ENCODE assay signal across 18 mouse cellular contexts in genomic region chr1:134006105-134006764, GRCm38 (mm10). TPM values are rescaled to one million over a fixed set of nuclear protein-coding genes. Genes with fewer than 3 reads are reported as not detected.
DNase-seq lines count a peak whose midpoint lies in the region; ATAC-seq and TF ChIP-seq lines count a peak whose summit lies in the region.
"Had no signal": no experiment of that assay in that cellular context is flagged by ENCODE, and none has a peak within 500 bp of the region (broad histone marks: within the 10 kb centered on the region; RNA-seq: fewer than 3 reads in every experiment).

No protein-coding gene starts in this region.

- no peak overlapping the region for H3K27ac ChIP-seq in kidney, adult 2 months (ENCODE audit: insufficient read depth, low read depth, low read length)
- no peak overlapping the region for H3K27ac ChIP-seq in kidney, embryonic 15.5 days
- H3K27ac ChIP-seq in embryonic facial prominence, embryonic 15.5 days (replicated peaks), result 0 out of 2 replicates have a peak overlapping the region, but pooled peaks have one; percentile 17
- peak overlapping the region; percentile 79 for H3K27ac ChIP-seq in limb, embryonic 13.5 days
- H3K27ac ChIP-seq in left cerebral cortex, adult 2 months, result no peak overlapping the region
- H3K27ac ChIP-seq in forebrain, postnatal 0 days (ENCODE audit: low read depth, low read length), result no peak overlapping the region
- H3K27ac ChIP-seq: midbrain, embryonic 15.5 days had no signal

- no peaks in the 10 kb centered on the region for H3K4me1 ChIP-seq in kidney, adult 2 months (ENCODE audit: control insufficient read depth, insufficient read depth, low read length)
- no peaks in the 10 kb centered on the region for H3K4me1 ChIP-seq in kidney, embryonic 15.5 days
- H3K4me1 ChIP-seq in embryonic facial prominence, embryonic 15.5 days, result no peaks in the 10 kb centered on the region
- H3K4me1 ChIP-seq in limb, embryonic 13.5 days, result peaks cover 14% of the 10 kb centered on the region
- H3K4me1 ChIP-seq in forebrain, postnatal 0 days (ENCODE audit: insufficient read depth), result no peaks in the 10 kb centered on the region
- H3K4me1 ChIP-seq: midbrain, embryonic 15.5 days had no signal

- no peaks in the 10 kb centered on the region for H3K36me3 ChIP-seq in kidney, adult 2 months (ENCODE audit: control insufficient read depth, insufficient read depth, low read length)
- H3K36me3 ChIP-seq in kidney, embryonic 15.5 days, result no peaks in the 10 kb centered on the region
- no peaks in the 10 kb centered on the region for H3K36me3 ChIP-seq in embryonic facial prominence, embryonic 15.5 days
- no peaks in the 10 kb centered on the region for H3K36me3 ChIP-seq in limb, embryonic 13.5 days
- H3K36me3 ChIP-seq in forebrain, postnatal 0 days (ENCODE audit: insufficient read depth), result no peaks in the 10 kb centered on the region
- H3K36me3 ChIP-seq: midbrain, embryonic 15.5 days had no signal

- no peak for TF ChIP-seq POLR2A in kidney, adult 2 months (IDR thresholded peaks at IDR 0.05; ENCODE audit: low read depth, low read length)

- 62% methylated on average over 11 of the region's 11 CpGs for WGBS in kidney, adult 2 months
- 65% methylated on average over 11 of the region's 11 CpGs for WGBS in kidney, embryonic 15.5 days
- WGBS in embryonic facial prominence, embryonic 15.5 days, result 71% methylated on average over 11 of the region's 11 CpGs
- WGBS in limb, embryonic 13.5 days, result 61% methylated on average over 11 of the region's 11 CpGs
- WGBS in forebrain, postnatal 0 days, result 89% methylated on average over 11 of the region's 11 CpGs

- no peak for TF ChIP-seq CTCF in kidney, adult 2 months (conservative IDR thresholded peaks at IDR 0.05; ENCODE audit: insufficient read depth, insufficient read length, low read depth, low read length)
- TF ChIP-seq CTCF in left cerebral cortex, adult 2 months (IDR thresholded peaks at IDR 0.05), result no peak
- TF ChIP-seq CTCF in forebrain, postnatal 0 days (IDR thresholded peaks at IDR 0.05; ENCODE audit: low read depth), result no peak

- H3K27me3 ChIP-seq in kidney, adult 2 months (replicated peaks; ENCODE audit: control insufficient read depth, insufficient read depth, low read length), result no peaks in the 10 kb centered on the region
- no peaks in the 10 kb centered on the region for H3K27me3 ChIP-seq in kidney, embryonic 15.5 days
- no peaks in the 10 kb centered on the region for H3K27me3 ChIP-seq in embryonic facial prominence, embryonic 15.5 days
- no peaks in the 10 kb centered on the region for H3K27me3 ChIP-seq in limb, embryonic 13.5 days
- no peaks in the 10 kb centered on the region for H3K27me3 ChIP-seq in forebrain, postnatal 0 days (ENCODE audit: insufficient read depth, low read length)
- H3K27me3 ChIP-seq: midbrain, embryonic 15.5 days had no signal

- intact Hi-C loops in left cerebral cortex, adult 2 months (cut with DNase I), result no loop called here

- DNase-seq in kidney, adult 2 months, result peak; percentile 17
- peak; percentile 41 for DNase-seq in lung, postnatal 14 days
- no peak for DNase-seq in left cerebral cortex, adult 2 months (ENCODE audit: extremely low spot score in 1 of 2, low spot score in 2 of 2)
- no peak for DNase-seq in forebrain, postnatal 0 days
- DNase-seq in adipocyte (ENCODE audit: low spot score), result no peak
- DNase-seq: adrenal gland, postnatal 10 days; cerebellum, postnatal 14 days; gastrocnemius, postnatal 10 days; left cerebral cortex, postnatal 4 days; liver, postnatal 0 days; right cerebral cortex, postnatal 14 days had no signal

- no peaks in the 10 kb centered on the region for H3K9me3 ChIP-seq in kidney, embryonic 15.5 days (replicated peaks)
- no peaks in the 10 kb centered on the region for H3K9me3 ChIP-seq in embryonic facial prominence, embryonic 15.5 days (replicated peaks)
- no peaks in the 10 kb centered on the region for H3K9me3 ChIP-seq in limb, embryonic 13.5 days
- H3K9me3 ChIP-seq in forebrain, postnatal 0 days (ENCODE audit: low read length), result no peaks in the 10 kb centered on the region
- H3K9me3 ChIP-seq: midbrain, embryonic 15.5 days had no signal

- no peak overlapping the region for H3K4me2 ChIP-seq in kidney, embryonic 15.5 days
- no peak overlapping the region for H3K4me2 ChIP-seq in embryonic facial prominence, embryonic 15.5 days (replicated peaks)
- peak overlapping the region; percentile 23; the same call in 1 of the 2 replicates for H3K4me2 ChIP-seq in limb, embryonic 13.5 days (replicated peaks)
- no peak overlapping the region for H3K4me2 ChIP-seq in forebrain, postnatal 0 days (ENCODE audit: low read depth)
- H3K4me2 ChIP-seq: midbrain, embryonic 15.5 days had no signal

- no peak overlapping the region for H3K4me3 ChIP-seq in kidney, adult 2 months (ENCODE audit: insufficient read depth, low read depth, low read length)
- H3K4me3 ChIP-seq in kidney, embryonic 15.5 days (replicated peaks), result no peak overlapping the region
- no peak overlapping the region for H3K4me3 ChIP-seq in embryonic facial prominence, embryonic 15.5 days (replicated peaks)
- H3K4me3 ChIP-seq in limb, embryonic 13.5 days, result no peak overlapping the region
- H3K4me3 ChIP-seq in left cerebral cortex, adult 2 months, result no peak overlapping the region
- no peak overlapping the region for H3K4me3 ChIP-seq in forebrain, postnatal 0 days (ENCODE audit: low read depth, low read length)
- H3K4me3 ChIP-seq: midbrain, embryonic 15.5 days had no signal

- no peak overlapping the region for H3K9ac ChIP-seq in kidney, embryonic 15.5 days
- no peak overlapping the region for H3K9ac ChIP-seq in embryonic facial prominence, embryonic 15.5 days
- H3K9ac ChIP-seq in limb, embryonic 13.5 days, result no peak overlapping the region
- H3K9ac ChIP-seq in forebrain, postnatal 0 days, result no peak overlapping the region
- H3K9ac ChIP-seq: liver, postnatal 0 days; midbrain, embryonic 15.5 days had no signal

- ATAC-seq in kidney, embryonic 15.5 days (replicated peaks; ENCODE audit: low FRiP score), result no peak
- 0 out of 2 replicates have a peak, but pooled peaks have one; percentile 43 for ATAC-seq in embryonic facial prominence, embryonic 15.5 days (ENCODE audit: insufficient number of reproducible peaks, low FRiP score, low TSS enrichment, low read depth)
- ATAC-seq in limb, embryonic 13.5 days (ENCODE audit: low FRiP score, low read depth), result peak; percentile 85
- no peak for ATAC-seq in forebrain, postnatal 0 days
- ATAC-seq: forebrain, embryonic 16.5 days; liver, postnatal 0 days; midbrain, embryonic 15.5 days had no signal

RNA-seq across cellular contexts. Expression of gene Fmod, which starts 30.8 kb away (rescaled TPM):
- 9.7 and 11.9 TPM in 2 replicates for polyA plus RNA-seq in kidney, adult 2 months (2012; rRNA removed)
- polyA plus RNA-seq in kidney, embryonic 15.5 days (2015; fragmentation: Nextera tagmentation; extraction: Ambion mirVana), result 11.6 and 12.4 TPM in 2 replicates
- polyA plus RNA-seq in embryonic facial prominence, embryonic 15.5 days (2015; fragmentation: Nextera tagmentation; extraction: Ambion mirVana), result 22.2 and 30.8 TPM in 2 replicates
- polyA plus RNA-seq in limb, embryonic 13.5 days (2015; fragmentation: Nextera tagmentation; extraction: Ambion mirVana), result 42.1 and 48.5 TPM in 2 replicates
- total RNA-seq in left cerebral cortex, adult 2 months (2021), result 10 to 100 TPM; 15.8 to 23.8 TPM
- total RNA-seq in forebrain, postnatal 0 days (2014; rRNA removed), result 7.0 and 14.2 TPM in 2 replicates
- 14.7 and 19.6 TPM in 2 replicates for polyA plus RNA-seq in forebrain, postnatal 0 days (2015; fragmentation: Nextera tagmentation; extraction: Ambion mirVana)
- total RNA-seq: ES-E14; hematopoietic stem cell, adult 5-6 weeks had no signal

Comparison
In these comparisons a context has a peak if more than half of its experiments do, and no peak if none do; other contexts are left out.
1. DNase-seq: peak in kidney, adult 2 months (single experiment) and lung, postnatal 14 days (single experiment); none in left cerebral cortex, adult 2 months (0 of 2), forebrain, postnatal 0 days (single experiment) and adipocyte (single experiment).
2. H3K27ac ChIP-seq: peak in embryonic facial prominence, embryonic 15.5 days (single experiment) and limb, embryonic 13.5 days (single experiment); none in kidney, adult 2 months (single experiment), kidney, embryonic 15.5 days (single experiment), left cerebral cortex, adult 2 months (single experiment) and forebrain, postnatal 0 days (single experiment).
3. ATAC-seq: peak in embryonic facial prominence, embryonic 15.5 days (single experiment) and limb, embryonic 13.5 days (single experiment); none in kidney, embryonic 15.5 days (single experiment) and forebrain, postnatal 0 days (single experiment).